Mouse (Mus musculus) C2C12 (cell line): Measurements from ENCODE around the gene Zdhhc23.

Experiments
- CTCF ChIP-seq: IDR thresholded peaks from one replicate; pipeline ENCODE4 v1.5.1; 2011; ENCODE audit not compliant: control insufficient read depth, insufficient read depth, insufficient read length
- MYOD1 ChIP-seq: IDR thresholded peaks from one replicate; pipeline ENCODE4 v1.6.1; 2011; ENCODE audit warnings: low read depth; ENCODE audit not compliant: control insufficient read depth, insufficient read length
- USF1 ChIP-seq: IDR thresholded peaks from one replicate; pipeline ENCODE4 v1.6.1; 2011; ENCODE audit warnings: low read depth, mild to moderate bottlenecking, control low read depth, moderate library complexity

GRCm38 (mm10) chr16:43926341-43926859 is 53.2 kb downstream of the Zdhhc23 start, which contains the start of gene Qtrt2:
- TF ChIP-seq CTCF (no peak), MYOD1 (no peak), USF1 (no peak)
